Mouse (Mus musculus) gastrocnemius, postnatal 4 days (tissue): ENCODE results near the gene Cyp4a30b. TPM values are rescaled to one million over a fixed set of nuclear protein-coding genes. Genes with fewer than 3 reads are reported as not detected.
"Not testable (repeated sequence)": the region's sequence is repeated elsewhere in the genome, so short reads cannot be mapped to it uniquely, and the experiment has no call there.

Experiments used
- DNase-seq, 2 experiments: peaks; one replicate each; pipeline ENCODE4 v3.0.0; 2021 to 2022; ENCODE audit warnings: low spot score in 2 of 2, mixed read lengths in 2 of 2
- long read RNA-seq, 2 experiments: library from polyadenylated mRNA; stranded (forward); transcript quantifications; one replicate each; pipeline ENCODE4 v2.0.0; 2021
- total RNA-seq, 2 experiments: library from RNA; stranded (reverse); gene quantifications; 2 replicates each; pipeline ENCODE4 v1.2.3; 2021

Cyp4a30b gene
- total RNA-seq: not detected
- long read RNA-seq, experiment 1: 0 reads
- long read RNA-seq, experiment 2: 0 reads

GRCm38 (mm10) chr4:115452304-115452703, at the start of gene Cyp4a30b:
Gene Cyp4a30b (plus strand): TSS chr4:115452604.
- no peak for DNase-seq

- DNase-seq: not testable (repeated sequence)
These were observed 41.1 kb upstream of the Cyp4a30b start, which contains the start of gene Cyp4a12b for GRCm38 (mm10) chr4:115411324-115411723. Gene Cyp4a12b (plus strand): TSS chr4:115411624.

GRCm38 (mm10) chr4:115450577-115451137, 1.7 kb upstream of the Cyp4a30b start:
- no peak for DNase-seq

GRCm38 (mm10) chr4:115473585-115473984, 21.2 kb downstream of the Cyp4a30b start:
- not testable (repeated sequence) for DNase-seq

- DNase-seq: not testable (repeated sequence)
These were observed 23.6 kb downstream of the Cyp4a30b start for GRCm38 (mm10) chr4:115476051-115476450.

GRCm38 (mm10) chr4:115481006-115481652, 28.7 kb downstream of the Cyp4a30b start:
- no peak for DNase-seq

GRCm38 (mm10) chr4:115496001-115496400, 43.6 kb downstream of the Cyp4a30b start, which contains the start of gene Cyp4a14:
Gene Cyp4a14 (minus strand): TSS chr4:115496142.
- DNase-seq: no peak

GRCm38 (mm10) chr4:115497466-115497865, 45.1 kb downstream of the Cyp4a30b start:
- no peak for DNase-seq

- not testable (repeated sequence) for DNase-seq
These were observed 61.6 kb downstream of the Cyp4a30b start for GRCm38 (mm10) chr4:115513964-115514363.

GRCm38 (mm10) chr4:115518000-115518399, 65.6 kb downstream of the Cyp4a30b start, which contains the start of gene Cyp4a10:
Gene Cyp4a10 (plus strand): TSS chr4:115518264.
- not testable (repeated sequence) for DNase-seq

GRCm38 (mm10) chr4:115519444-115519843, 67.0 kb downstream of the Cyp4a30b start:
- no peak for DNase-seq

Other genes starting within 250 kb of the Cyp4a30b start
- not detected for gene Cyp4a29, start 210.5 kb upstream of the Cyp4a30b start, total RNA-seq
- gene Cyp4a12a, start 153.6 kb upstream of the Cyp4a30b start, total RNA-seq: not detected
- not detected for gene Cyp4a12b, start 41.0 kb upstream of the Cyp4a30b start, total RNA-seq
- under 1 TPM in 1 of 2 experiments, not detected in 1; 0.67 TPM for gene Cyp4a14, start 43.5 kb downstream of the Cyp4a30b start, total RNA-seq
- under 1 TPM in 1 of 2 experiments, not detected in 1; 0.13 TPM for gene Cyp4a10, start 65.7 kb downstream of the Cyp4a30b start, total RNA-seq
- gene Cyp4a31, start 111.0 kb downstream of the Cyp4a30b start, total RNA-seq: not detected
- gene Cyp4a32, start 148.4 kb downstream of the Cyp4a30b start, total RNA-seq: not detected
- 1 to 10 TPM; 1.9 to 3.0 TPM for gene Cyp4b1, start 195.1 kb downstream of the Cyp4a30b start, total RNA-seq